Mouse (Mus musculus) A20 (cell line): ENCODE measurements around the gene Naa80.

ENCODE experiments used
- DNase-seq: peaks from one replicate; pipeline ENCODE4 v3.0.0-alpha.2; 2011; ENCODE audit warnings: low read depth, low spot score

The Naa80 gene

GRCm38 (mm10) chr9:107573774-107574173 is 4.9 kb upstream of the Naa80 start:
- peak; percentile 60 for DNase-seq

- DNase-seq, result no peak
Measured at GRCm38 (mm10) chr9:107575579-107576356, 2.9 kb upstream of the Naa80 start.

GRCm38 (mm10) chr9:107576357-107577107 is 2.2 kb upstream of the Naa80 start, which contains the start of gene Hyal1:
Gene Hyal1, plus strand, starts transcription at chr9:107576927.
- peak; percentile 59 for DNase-seq

GRCm38 (mm10) chr9:107577871-107578270 is 816 bp upstream of the Naa80 start:
- no peak for DNase-seq

- DNase-seq, result peak; percentile 54
Measured at GRCm38 (mm10) chr9:107579023-107579900, 575 bp downstream of the Naa80 start.

- DNase-seq, result peak; percentile 86
Measured at GRCm38 (mm10) chr9:107580501-107581317, 2.0 kb downstream of the Naa80 start, which contains the start of gene Hyal3. Gene Hyal3, plus strand, starts transcription at chr9:107580818.

- no peak for DNase-seq
Measured at GRCm38 (mm10) chr9:107581584-107581983, 2.9 kb downstream of the Naa80 start.

- DNase-seq, result no peak
Measured at GRCm38 (mm10) chr9:107582509-107583062, 3.9 kb downstream of the Naa80 start.

- DNase-seq, result no peak
Measured at GRCm38 (mm10) chr9:107583174-107583573, 4.5 kb downstream of the Naa80 start.

GRCm38 (mm10) chr9:107586504-107586903 is 7.8 kb downstream of the Naa80 start:
- no peak for DNase-seq

GRCm38 (mm10) chr9:107586974-107587832 is 8.5 kb downstream of the Naa80 start, which contains the start of gene Ifrd2:
Gene Ifrd2, plus strand, starts transcription at chr9:107587642.
- peak; percentile 98 for DNase-seq

GRCm38 (mm10) chr9:107587833-107588639 is 9.3 kb downstream of the Naa80 start:
- no peak for DNase-seq

- no peak for DNase-seq
Measured at GRCm38 (mm10) chr9:107590058-107590772, 11.5 kb downstream of the Naa80 start.

- no peak for DNase-seq
Measured at GRCm38 (mm10) chr9:107590773-107591060, 12.0 kb downstream of the Naa80 start.

- no peak for DNase-seq
Measured at GRCm38 (mm10) chr9:107593101-107593976, 14.7 kb downstream of the Naa80 start.

GRCm38 (mm10) chr9:107594281-107595062 is 15.8 kb downstream of the Naa80 start:
- peak; percentile 44 for DNase-seq
